Mouse (Mus musculus): Measurements from ENCODE around the gene Klrb1b.

- TF ChIP-seq CTCF (IDR thresholded peaks at IDR 0.05; ENCODE audit: control insufficient read depth, insufficient read depth, insufficient replicate concordance, low read depth, low read length), result no peak
- TF ChIP-seq POLR2A (IDR thresholded peaks at IDR 0.05; ENCODE audit: control insufficient read depth, low read depth, low read length), result no peak
Measured at GRCm38 (mm10) chr6:128838342-128839265, 12.5 kb upstream of the Klrb1b start.
